17 mouse cellular contexts compared by ENCODE assay signal in genomic region chr12:86916796-86917573, GRCm38 (mm10). TPM values are rescaled to one million over a fixed set of nuclear protein-coding genes. Genes with fewer than 3 reads are reported as not detected.
DNase-seq lines count a peak whose midpoint lies in the region; ATAC-seq and TF ChIP-seq lines count a peak whose summit lies in the region.
"Had no signal": no experiment of that assay in that cellular context is flagged by ENCODE, and none has a peak within 500 bp of the region (broad histone marks: within the 10 kb centered on the region; RNA-seq: fewer than 3 reads in every experiment).

No protein-coding gene starts in this region.

- peak overlapping the region; percentile 80 for H3K27ac ChIP-seq in ES-E14 (ENCODE audit: insufficient read depth, low read depth, low read length, poor library complexity, severe bottlenecking)
- H3K27ac ChIP-seq in hindbrain, embryonic 12.5 days: peak overlapping the region; percentile 91
- H3K27ac ChIP-seq in midbrain, embryonic 16.5 days (ENCODE audit: low read length): peak overlapping the region; percentile 81
- H3K27ac ChIP-seq: embryonic facial prominence, embryonic 13.5 days; heart, adult 2 months; liver, embryonic 15.5 days had no signal

- peaks cover 31 to 45% of the 10 kb centered on the region in 2 experiments for H3K4me1 ChIP-seq in ES-E14 (ENCODE audit: control insufficient read depth in 2 of 2, insufficient read depth in 2 of 2, low read length in 2 of 2, poor library complexity in 1 of 2)
- peaks cover 42% of the 10 kb centered on the region for H3K4me1 ChIP-seq in hindbrain, embryonic 12.5 days
- H3K4me1 ChIP-seq in midbrain, embryonic 16.5 days (ENCODE audit: control insufficient read depth, insufficient read depth, low read length): peaks cover 33% of the 10 kb centered on the region

- H3K4me2 ChIP-seq in hindbrain, embryonic 12.5 days (replicated peaks): no peak overlapping the region
- H3K4me2 ChIP-seq in midbrain, embryonic 16.5 days (ENCODE audit: low read length): no peak overlapping the region
- H3K4me2 ChIP-seq: embryonic facial prominence, embryonic 13.5 days; liver, embryonic 15.5 days had no signal

- in situ Hi-C loops in ES-E14 (cut with MboI; ENCODE audit: low sequenced_read_pairs in 2 of 2, unreplicated experiment in 2 of 2): no loop called here

- H3K9me3 ChIP-seq in ES-E14 (ENCODE audit: control insufficient read depth, insufficient read depth, low read depth, low read length): no peaks in the 10 kb centered on the region
- H3K9me3 ChIP-seq in hindbrain, embryonic 12.5 days (replicated peaks): no peaks in the 10 kb centered on the region
- H3K9me3 ChIP-seq in midbrain, embryonic 16.5 days (replicated peaks; ENCODE audit: control insufficient read depth, low read length, poor library complexity, severe bottlenecking): no peaks in the 10 kb centered on the region
- H3K9me3 ChIP-seq: embryonic facial prominence, embryonic 13.5 days; G1E; liver, embryonic 15.5 days had no signal

- WGBS in hindbrain, embryonic 12.5 days: 81% methylated on average over 7 of the region's 7 CpGs
- WGBS in midbrain, embryonic 16.5 days: 82% methylated on average over 7 of the region's 7 CpGs

- no peaks in the 10 kb centered on the region for H3K36me3 ChIP-seq in ES-E14 (ENCODE audit: control insufficient read depth, insufficient read depth, low read length, poor library complexity, severe bottlenecking)
- no peaks in the 10 kb centered on the region for H3K36me3 ChIP-seq in hindbrain, embryonic 12.5 days
- no peaks in the 10 kb centered on the region for H3K36me3 ChIP-seq in midbrain, embryonic 16.5 days (ENCODE audit: control insufficient read depth, insufficient read depth, low read length)
- H3K36me3 ChIP-seq: embryonic facial prominence, embryonic 13.5 days; G1E; liver, embryonic 15.5 days had no signal

- H3K4me3 ChIP-seq in ES-E14 (ENCODE audit: insufficient read depth in 1 of 2, low read depth in 1 of 2, low read length in 2 of 2, poor library complexity in 1 of 2, severe bottlenecking in 1 of 2): peak overlapping the region in 1 of 2 experiments; percentile 25; a peak in 1 of 4 replicates
- no peak overlapping the region for H3K4me3 ChIP-seq in hindbrain, embryonic 12.5 days
- H3K4me3 ChIP-seq in midbrain, embryonic 16.5 days (ENCODE audit: low read depth, low read length): no peak overlapping the region
- H3K4me3 ChIP-seq: embryonic facial prominence, embryonic 13.5 days; heart, adult 2 months; liver, embryonic 15.5 days had no signal

- ATAC-seq in hindbrain, embryonic 12.5 days (ENCODE audit: low FRiP score): no peak
- ATAC-seq in midbrain, embryonic 16.5 days: no peak

- peaks cover 20% of the 10 kb centered on the region for H3K27me3 ChIP-seq in hindbrain, embryonic 12.5 days
- no peaks in the 10 kb centered on the region for H3K27me3 ChIP-seq in midbrain, embryonic 16.5 days (ENCODE audit: control insufficient read depth, insufficient read depth, low read depth, low read length)

- peak; percentile 35 for DNase-seq in gastrocnemius, adult 18-20 months (ENCODE audit: low spot score)
- no peak for DNase-seq in gastrocnemius, postnatal 10 days
- DNase-seq in ES-E14 (ENCODE audit: low read depth, low spot score): no peak
- DNase-seq in retina, postnatal 1 day: no peak
- no peak for DNase-seq in adrenal gland, adult 18-20 months (ENCODE audit: low spot score in 2 of 2)
- no peak for DNase-seq in adipocyte (ENCODE audit: low spot score)
- DNase-seq: adrenal gland, postnatal 36 days; cerebellum, postnatal 25 days; heart, adult 2 months; kidney, adult 18-20 months; kidney, postnatal 36 days; right cerebral cortex, postnatal 14 days had no signal

- peak overlapping the region; percentile 60; the same call in 1 of the 2 replicates for H3K9ac ChIP-seq in ES-E14 (ENCODE audit: insufficient read depth, low read depth, low read length, poor library complexity, severe bottlenecking)
- no peak overlapping the region for H3K9ac ChIP-seq in hindbrain, embryonic 12.5 days
- H3K9ac ChIP-seq in midbrain, embryonic 16.5 days (ENCODE audit: low read depth, low read length): peak overlapping the region; percentile 28; the same call in 1 of the 2 replicates
- H3K9ac ChIP-seq: embryonic facial prominence, embryonic 13.5 days; liver, embryonic 15.5 days had no signal

TF ChIP-seq in ES-E14, 5 proteins besides CTCF, POLR2A, EP300 and RAD21:
- TF ChIP-seq CHD2 (IDR thresholded peaks at IDR 0.05; ENCODE audit: low read depth, low read length) (no peak), HCFC1 (IDR thresholded peaks at IDR 0.05; ENCODE audit: borderline replicate concordance, insufficient read depth, low read length) (no peak), ZNF384 (IDR thresholded peaks at IDR 0.05; ENCODE audit: low read depth, low read length) (no peak), MAFK (IDR thresholded peaks at IDR 0.05; ENCODE audit: insufficient read depth, low read depth, low read length) (no peak), ZC3H11A (IDR thresholded peaks at IDR 0.05; ENCODE audit: borderline replicate concordance, low read depth, low read length) (no peak)

RNA-seq across cellular contexts. Expression of gene Cipc, which starts 29.9 kb away (rescaled TPM):
- 10 to 100 TPM; 30.9 to 34.6 TPM for total RNA-seq in gastrocnemius, adult 18-20 months (2021)
- 10 to 100 TPM; 17.5 to 22.8 TPM for total RNA-seq in gastrocnemius, postnatal 10 days (2021)
- 26.5 and 27.6 TPM in 2 replicates for total RNA-seq in ES-E14 (2012; rRNA removed)
- polyA plus RNA-seq in hindbrain, embryonic 12.5 days (2016; fragmentation: Nextera tagmentation; extraction: Ambion mirVana): 41.1 and 46.9 TPM in 2 replicates
- polyA plus RNA-seq in midbrain, embryonic 16.5 days (2015; fragmentation: Nextera tagmentation; extraction: Ambion mirVana): 56.6 and 57.8 TPM in 2 replicates
- 10 to 100 TPM; 21.8 to 28.5 TPM for total RNA-seq in adrenal gland, adult 18-20 months (2021)

RNA-seq across cellular contexts. Expression of gene Irf2bpl, which starts 32.4 kb away (rescaled TPM):
- 10 to 100 TPM; 20.3 to 24.8 TPM for total RNA-seq in gastrocnemius, adult 18-20 months (2021)
- 10 to 100 TPM; 42.9 to 46.7 TPM for total RNA-seq in gastrocnemius, postnatal 10 days (2021)
- 39.5 and 43.2 TPM in 2 replicates for total RNA-seq in ES-E14 (2012; rRNA removed)
- polyA plus RNA-seq in hindbrain, embryonic 12.5 days (2016; fragmentation: Nextera tagmentation; extraction: Ambion mirVana): 75.9 and 86.3 TPM in 2 replicates
- polyA plus RNA-seq in midbrain, embryonic 16.5 days (2015; fragmentation: Nextera tagmentation; extraction: Ambion mirVana): 69.3 and 76.9 TPM in 2 replicates
- total RNA-seq in adrenal gland, adult 18-20 months (2021): 10 to 100 TPM; 61.0 to 61.4 TPM
